ENCODE assay signal across 34 mouse cellular contexts in the genomic region with DNA sequence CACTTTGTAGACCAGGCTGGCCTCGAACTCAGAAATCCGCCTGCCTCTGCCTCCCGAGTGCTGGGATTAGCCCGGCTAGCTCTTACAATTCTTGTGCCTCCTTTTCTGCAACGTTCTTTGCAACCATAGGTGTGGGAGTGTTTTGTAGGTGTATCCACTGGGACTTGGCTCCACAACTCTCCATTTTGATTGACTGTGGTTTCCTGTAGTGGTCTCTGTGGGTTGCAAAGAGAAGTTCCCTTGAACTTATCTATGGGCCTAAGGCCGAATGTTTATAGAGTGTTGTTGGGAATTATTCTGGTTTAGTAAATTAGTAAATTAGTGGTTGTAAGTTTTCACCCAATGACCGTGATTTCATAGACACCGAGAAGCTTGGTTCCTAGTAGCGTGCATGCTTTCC.
"Had no signal": no experiment of that assay in that cellular context is flagged by ENCODE, and none has a peak within 500 bp of the region (broad histone marks: within the 10 kb centered on the region; RNA-seq: fewer than 3 reads in every experiment).

No protein-coding gene starts in this region.

- H3K4me1 ChIP-seq: heart, embryonic 12.5 days; heart, embryonic 13.5 days; heart, embryonic 15.5 days; hindbrain, embryonic 10.5 days; hindbrain, embryonic 12.5 days; hindbrain, embryonic 13.5 days; hindbrain, embryonic 15.5 days; intestine, embryonic 15.5 days; kidney, embryonic 15.5 days had no signal

- ATAC-seq: hindbrain, embryonic 16.5 days; hindbrain, postnatal 0 days; inflammation-experienced regulatory T-cells, adult 6 months; intestine, embryonic 15.5 days; intestine, embryonic 16.5 days; intestine, postnatal 0 days had no signal

- H3K9ac ChIP-seq: heart, embryonic 12.5 days; heart, embryonic 13.5 days; heart, embryonic 15.5 days; hindbrain, embryonic 12.5 days; hindbrain, embryonic 13.5 days; hindbrain, embryonic 14.5 days; hindbrain, embryonic 15.5 days; intestine, embryonic 15.5 days; kidney, embryonic 15.5 days had no signal

- H3K36me3 ChIP-seq: heart, embryonic 12.5 days; heart, embryonic 13.5 days; heart, embryonic 15.5 days; hindbrain, embryonic 10.5 days; hindbrain, embryonic 12.5 days; hindbrain, embryonic 13.5 days; hindbrain, embryonic 15.5 days; intestine, embryonic 15.5 days; kidney, embryonic 15.5 days had no signal

- H3K4me2 ChIP-seq: heart, embryonic 11.5 days; heart, embryonic 12.5 days; heart, embryonic 13.5 days; heart, embryonic 15.5 days; hindbrain, embryonic 12.5 days; hindbrain, embryonic 13.5 days; hindbrain, embryonic 14.5 days; hindbrain, embryonic 15.5 days; intestine, embryonic 15.5 days; kidney, embryonic 15.5 days had no signal

- DNase-seq: heart, postnatal 10 days; heart, postnatal 14 days; heart, postnatal 36 days; heart, postnatal 4 days; kidney, adult 11 months; kidney, adult 2 months; kidney, adult 8-10 months; kidney, adult 9 months; kidney, postnatal 10 days; kidney, postnatal 14 days; kidney, postnatal 25 days; kidney, postnatal 36 days; kidney, postnatal 4 days; layer of hippocampus, adult 9-11 months; layer of hippocampus, postnatal 36 days had no signal

- H3K4me3 ChIP-seq: heart, embryonic 12.5 days; heart, embryonic 13.5 days; heart, embryonic 15.5 days; hindbrain, embryonic 10.5 days; hindbrain, embryonic 12.5 days; hindbrain, embryonic 13.5 days; hindbrain, embryonic 15.5 days; intestine, embryonic 15.5 days; kidney, embryonic 15.5 days; layer of hippocampus, adult 2 months; left cerebral cortex, adult 2 months had no signal

- H3K9me3 ChIP-seq: heart, embryonic 12.5 days; heart, embryonic 13.5 days; heart, embryonic 15.5 days; hindbrain, embryonic 10.5 days; hindbrain, embryonic 12.5 days; hindbrain, embryonic 13.5 days; hindbrain, embryonic 15.5 days; intestine, embryonic 15.5 days; kidney, embryonic 15.5 days had no signal

- H3K27ac ChIP-seq: heart, embryonic 13.5 days; heart, embryonic 15.5 days; hindbrain, embryonic 10.5 days; hindbrain, embryonic 12.5 days; hindbrain, embryonic 13.5 days; hindbrain, embryonic 14.5 days; hindbrain, embryonic 15.5 days; hindbrain, postnatal 0 days; intestine, embryonic 15.5 days; kidney, embryonic 15.5 days; kidney, postnatal 0 days; layer of hippocampus, adult 2 months; left cerebral cortex, adult 2 months had no signal

- H3K27me3 ChIP-seq: heart, embryonic 12.5 days; heart, embryonic 13.5 days; heart, embryonic 15.5 days; hindbrain, embryonic 12.5 days; hindbrain, embryonic 13.5 days; hindbrain, embryonic 15.5 days; intestine, embryonic 15.5 days; kidney, embryonic 15.5 days had no signal
